Mouse (Mus musculus) erythroblast, adult 5-6 weeks (primary cell): ENCODE results near the gene 6030458C11Rik. TPM values are rescaled to one million over a fixed set of nuclear protein-coding genes. Genes with fewer than 3 reads are reported as not detected.

Source experiments
- ATAC-seq: replicated peaks from 2 replicates; pipeline ENCODE4 v1.8.0; 2016; ENCODE audit warnings: moderate number of reproducible peaks, mild to moderate bottlenecking, moderate TSS enrichment, inconsistent platforms; ENCODE audit not compliant: poor library complexity, low FRiP score, severe bottlenecking
- total RNA-seq, 2 experiments: library from RNA; stranded (forward) in 1 of 2; stranded (reverse) in 1 of 2; fragments of 150-400 nt in 1 of 2; fragments of 200-764, 138-1000 nt in 1 of 2; gene quantifications; 2 replicates each; pipeline versions ENCODE4 v1.2.3 to v1.2.4; 2015 to 2017; ENCODE audit warnings: low replicate concordance in 2 of 2

The 6030458C11Rik gene
- total RNA-seq, 2 experiments from 2014 or later = 9.8 to 17.2 TPM

DNA sequence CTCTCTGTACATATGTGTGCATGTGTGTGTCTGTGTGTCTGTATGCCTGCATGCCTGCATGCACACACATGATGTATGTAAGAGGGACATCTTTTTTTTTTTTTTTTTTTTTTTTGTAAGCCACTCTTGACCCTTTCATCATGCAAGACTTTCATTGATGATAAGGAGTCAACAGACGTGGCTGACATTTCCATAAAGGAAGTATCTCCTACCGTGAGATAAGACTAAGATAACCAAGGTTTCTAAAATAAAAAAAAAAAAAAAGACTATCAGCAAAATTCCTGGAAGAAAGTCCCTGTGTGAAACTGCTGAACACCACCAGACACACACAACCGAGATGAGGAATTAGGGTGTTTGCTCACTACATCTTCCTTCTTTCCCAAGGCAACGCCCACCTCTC lies 57.6 kb downstream of the 6030458C11Rik start:
- no peak for ATAC-seq

DNA sequence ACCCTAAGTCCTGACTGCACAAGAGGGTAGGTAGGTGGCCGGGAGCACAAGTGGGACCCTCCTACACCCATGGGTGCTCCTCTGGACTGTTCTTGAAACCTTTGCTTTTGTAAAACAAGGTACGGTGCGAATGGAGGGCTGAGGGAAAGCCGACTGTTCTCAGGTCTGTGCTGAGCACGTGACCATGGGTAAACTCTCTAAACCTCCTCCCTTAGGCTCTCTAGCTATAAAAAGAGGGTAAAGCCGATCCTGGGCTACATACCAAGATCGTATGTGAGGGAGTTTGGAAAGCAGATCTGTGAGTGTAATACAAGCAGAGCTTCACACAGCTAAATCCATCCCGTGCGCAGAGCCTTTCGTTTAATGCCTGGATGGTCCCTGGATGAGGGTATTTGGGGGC lies 61.3 kb downstream of the 6030458C11Rik start:
- no peak for ATAC-seq

DNA sequence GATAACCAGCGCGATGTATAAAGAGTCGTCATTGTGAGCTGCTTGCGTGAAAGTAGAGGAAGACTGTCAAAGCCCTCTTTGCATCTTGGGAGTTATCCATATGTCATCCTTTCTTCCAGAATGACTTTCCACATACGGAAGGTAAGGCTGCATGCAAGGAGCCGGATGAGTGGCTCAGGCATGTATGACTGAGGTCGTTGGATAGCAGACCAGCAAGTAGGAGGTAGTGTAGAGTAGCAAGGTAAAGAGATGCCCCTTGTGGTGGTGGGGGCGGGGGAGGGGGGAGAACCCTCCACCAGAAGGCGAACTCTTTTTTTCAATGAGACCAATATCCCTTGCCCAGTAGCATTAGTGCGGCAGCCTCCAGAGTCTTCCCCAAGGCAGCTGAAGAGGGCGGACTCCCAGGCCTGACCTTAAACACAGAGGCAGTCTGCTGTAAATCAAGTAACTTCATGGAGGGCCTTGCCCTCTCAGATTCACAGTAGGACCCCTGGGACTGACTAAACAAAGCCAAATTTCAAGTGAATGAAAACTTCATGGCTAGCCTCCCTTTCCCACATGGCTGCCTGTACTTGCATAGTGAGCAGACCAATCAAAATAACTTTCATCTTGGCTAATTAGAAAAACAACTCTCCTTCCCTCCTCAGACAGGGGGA lies 62.1 kb downstream of the 6030458C11Rik start:
- ATAC-seq = no peak

DNA sequence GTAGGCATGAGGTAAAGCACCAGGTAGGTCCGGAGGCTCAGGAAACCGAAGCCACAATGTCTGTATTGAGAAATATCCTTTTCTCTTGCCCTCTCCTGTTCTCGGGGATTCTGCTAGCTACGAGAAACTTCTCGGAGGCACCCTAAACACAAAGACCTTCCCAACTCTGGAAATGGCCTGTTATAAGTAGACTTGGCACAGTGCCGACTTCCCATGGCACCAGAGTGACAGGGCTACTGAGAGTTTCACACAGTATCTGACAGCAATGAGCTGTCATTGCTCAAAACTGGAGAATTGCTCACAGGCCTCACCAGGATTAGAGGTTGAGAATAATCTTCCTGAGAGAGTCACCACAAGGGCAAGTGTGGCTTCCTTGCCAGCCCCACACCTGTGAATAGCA lies 63.7 kb downstream of the 6030458C11Rik start:
- ATAC-seq = no peak

DNA sequence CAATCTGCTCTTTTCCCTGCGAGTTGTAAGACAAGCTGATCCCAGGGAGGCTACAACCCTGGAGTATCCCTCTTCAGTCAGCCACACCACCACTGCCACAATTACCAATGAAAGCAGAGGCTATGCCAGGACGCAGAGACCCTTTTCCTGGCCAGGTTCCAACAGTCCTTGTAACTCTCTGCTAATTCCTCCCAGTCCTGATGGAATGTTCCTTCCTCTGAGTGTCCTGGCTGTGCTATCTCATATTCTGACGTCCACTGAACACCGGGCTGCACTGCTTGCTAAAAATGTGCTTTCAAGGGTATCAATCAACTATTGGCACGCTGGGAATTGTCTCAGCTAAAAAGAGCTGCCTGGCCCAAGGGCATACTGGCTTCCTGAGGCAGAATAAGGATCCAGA lies 66.0 kb downstream of the 6030458C11Rik start:
- ATAC-seq = no peak

Other genes starting within 250 kb of the 6030458C11Rik start
- not detected in 2 replicates for gene Pdzd2, start 84.7 kb downstream of the 6030458C11Rik start, total RNA-seq (2015; ENCODE audit: low replicate concordance)
- 0.14 and 0.17 TPM in 2 replicates for gene Pdzd2, start 84.7 kb downstream of the 6030458C11Rik start, total RNA-seq (2017; ENCODE audit: low replicate concordance)
- gene Drosha, start 166 bp upstream of the 6030458C11Rik start, total RNA-seq (2015; ENCODE audit: low replicate concordance) = 13.0 and 13.8 TPM in 2 replicates
- gene Drosha, start 166 bp upstream of the 6030458C11Rik start, total RNA-seq (2017; ENCODE audit: low replicate concordance) = 8.1 and 8.5 TPM in 2 replicates